Mouse (Mus musculus) cerebellum, adult 18-20 months (tissue): ENCODE results near the gene Mrps27.

Experiments used
- DNase-seq, 2 experiments: peaks; one replicate each; pipeline ENCODE4 v3.0.0; 2021

Gene Mrps27

GRCm38 (mm10) chr13:99442434-99443249 is 98.1 kb downstream of the Mrps27 start:
- DNase-seq = no peak

- no peak for DNase-seq
These were observed 99.0 kb downstream of the Mrps27 start for GRCm38 (mm10) chr13:99443484-99444175.

- DNase-seq = no peak
These were observed 99.9 kb downstream of the Mrps27 start for GRCm38 (mm10) chr13:99444431-99444871.

GRCm38 (mm10) chr13:99444880-99445279 is 100.3 kb downstream of the Mrps27 start:
- DNase-seq = no peak

DNA sequence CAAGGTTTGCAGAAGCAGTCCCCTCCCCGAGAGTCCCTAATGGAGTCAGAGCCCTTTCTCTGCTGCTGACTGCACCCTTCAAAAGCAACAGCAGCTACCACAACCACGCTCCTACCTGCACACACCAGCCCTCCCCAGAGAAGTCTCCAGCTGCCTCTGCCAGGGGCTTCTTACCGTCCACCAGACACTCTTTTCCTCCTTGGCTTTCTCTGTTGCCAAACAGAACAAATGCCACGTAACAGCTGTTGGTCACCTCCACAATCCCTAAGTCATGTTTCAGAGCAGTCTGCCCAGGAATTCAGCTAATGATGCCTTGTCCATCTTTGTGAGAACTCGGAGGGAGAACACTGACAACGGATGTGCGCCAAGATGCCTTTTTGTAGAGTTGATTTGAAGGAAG is 102.4 kb downstream of the Mrps27 start:
- DNase-seq = no peak

- DNase-seq = peak; percentile 61 to 67
These were observed 103.0 kb downstream of the Mrps27 start for GRCm38 (mm10) chr13:99447403-99448199.

DNA sequence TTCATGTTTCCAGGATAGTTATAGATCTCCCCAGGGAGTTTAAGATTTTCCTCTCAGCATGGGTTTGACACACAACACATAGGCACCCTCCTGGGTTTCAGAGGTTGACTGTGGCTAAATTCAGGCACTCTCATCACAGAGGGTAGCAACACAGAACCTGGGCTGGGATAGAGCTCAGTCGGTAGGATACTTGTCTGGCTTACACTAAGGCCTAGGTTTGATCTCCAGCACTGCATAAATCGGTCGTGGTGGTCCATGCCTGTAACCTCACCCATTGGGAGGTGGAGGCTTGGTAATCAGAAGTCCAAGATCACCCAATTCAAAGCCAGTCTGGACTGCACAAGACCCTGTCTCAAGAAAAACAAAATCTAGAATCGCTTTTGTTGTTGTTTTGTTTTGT is 103.7 kb downstream of the Mrps27 start:
- DNase-seq = no peak

- DNase-seq = no peak
These were observed 105.0 kb downstream of the Mrps27 start for GRCm38 (mm10) chr13:99449547-99449946.

- peak; percentile 87 to 93 for DNase-seq
These were observed 106.2 kb downstream of the Mrps27 start for GRCm38 (mm10) chr13:99450766-99451165.

GRCm38 (mm10) chr13:99451276-99451675 is 106.7 kb downstream of the Mrps27 start:
- DNase-seq = peak; percentile 52 to 53

DNA sequence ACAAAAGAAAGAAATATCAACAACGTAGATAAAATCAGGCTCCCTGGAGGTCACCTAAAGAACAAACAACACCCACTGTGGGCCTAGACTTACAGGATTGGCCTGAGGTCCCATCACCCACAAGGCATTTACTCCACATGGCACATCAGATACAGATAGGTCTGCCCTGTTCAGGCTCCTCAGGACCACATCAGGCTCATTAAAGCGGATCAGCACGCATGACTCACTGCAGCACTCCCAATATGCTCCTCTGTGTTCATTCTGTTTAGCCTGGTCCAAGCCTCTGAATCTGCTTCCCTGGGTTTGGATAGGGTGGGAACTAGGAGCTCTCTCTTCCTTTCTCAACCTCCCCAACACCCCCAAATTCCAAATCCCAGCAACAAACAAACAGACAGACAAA is 107.9 kb downstream of the Mrps27 start:
- no peak for DNase-seq

DNA sequence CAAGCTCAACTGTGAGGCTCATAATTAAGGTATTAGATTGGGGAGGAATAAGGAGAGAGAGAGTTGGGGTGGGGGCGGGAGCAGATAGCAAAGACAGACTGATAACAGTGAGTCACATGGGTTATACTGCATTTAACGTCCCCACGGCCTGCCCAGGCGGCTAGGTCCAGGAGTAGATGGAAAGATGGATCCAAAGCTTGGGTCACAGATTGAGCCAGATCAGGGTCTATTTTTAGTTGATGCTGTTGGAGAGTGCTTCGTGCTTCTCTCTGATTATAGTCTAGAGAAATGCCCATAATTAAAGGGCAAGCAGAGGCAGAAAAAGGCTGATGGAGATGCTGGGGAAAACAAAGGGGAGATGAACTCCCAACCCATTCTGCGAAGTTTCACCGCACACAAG is 110.4 kb downstream of the Mrps27 start:
- DNase-seq = peak in 1 of 2 experiments; percentile 45

- peak; percentile 64 to 75 for DNase-seq
These were observed 114.2 kb downstream of the Mrps27 start for GRCm38 (mm10) chr13:99458658-99459386.

DNA sequence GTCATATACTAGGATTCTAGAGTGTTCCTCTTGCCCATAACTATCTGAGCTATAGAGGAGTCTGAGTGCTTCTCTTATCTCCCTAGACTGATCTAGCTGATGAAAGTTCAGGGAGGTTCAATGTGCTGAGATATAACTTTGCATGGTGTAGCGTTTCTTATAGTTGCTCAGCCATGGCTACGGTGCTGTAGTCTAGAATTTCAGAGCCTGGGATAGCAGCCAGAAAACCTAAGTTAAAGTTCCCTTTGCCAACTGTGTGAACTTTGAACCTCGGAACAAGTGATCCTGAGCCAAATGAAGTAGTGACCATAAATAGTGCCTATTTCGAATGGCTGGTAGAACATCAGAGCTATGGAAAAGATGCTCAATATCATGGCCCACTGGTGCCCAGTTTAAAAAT is 115.0 kb downstream of the Mrps27 start:
- no peak for DNase-seq

- no peak for DNase-seq
These were observed 117.3 kb downstream of the Mrps27 start for GRCm38 (mm10) chr13:99461886-99462285.

DNA sequence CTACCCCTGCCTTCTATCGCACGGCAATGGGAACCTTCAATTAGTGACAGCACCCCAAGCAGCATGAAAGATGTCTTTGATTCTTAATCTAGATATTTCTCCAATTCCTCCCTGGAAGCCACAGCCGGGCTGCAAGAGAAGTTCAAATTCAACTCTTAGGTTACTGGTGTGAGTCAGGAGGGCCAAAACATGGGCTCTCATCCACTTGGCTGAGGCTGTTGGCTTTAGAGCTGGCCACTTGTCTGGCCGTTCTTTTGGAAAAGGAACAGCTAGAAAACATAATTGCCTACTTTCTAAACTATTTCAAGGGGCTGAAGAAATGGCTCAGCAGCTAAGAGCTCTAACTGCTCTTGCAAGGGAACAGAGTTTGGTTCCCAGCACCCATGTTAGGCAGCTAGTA is 120.0 kb downstream of the Mrps27 start:
- DNase-seq = peak in 1 of 2 experiments; percentile 56
